Mouse (Mus musculus) myocyte (in vitro differentiated cells): Measurements from ENCODE around the gene Rasal1. TPM values are rescaled to one million over a fixed set of nuclear protein-coding genes. Genes with fewer than 3 reads are reported as not detected.

Source experiments
- H3K27me3 ChIP-seq: one replicate; pipeline ENCODE4 v1.6.1; 2011; ENCODE audit not compliant: control insufficient read depth, insufficient read depth, insufficient read length
- H3K36me3 ChIP-seq: one replicate; pipeline ENCODE4 v1.6.1; 2011; ENCODE audit not compliant: control insufficient read depth, insufficient read depth
- H3K4me2 ChIP-seq: one replicate; pipeline ENCODE4 v1.6.1; 2011; ENCODE audit warnings: low read depth, control low read depth
- H3K4me3 ChIP-seq: one replicate; pipeline ENCODE4 v1.5.1; 2011; ENCODE audit warnings: mild to moderate bottlenecking, control low read depth, moderate library complexity
- H3K79me2 ChIP-seq: one replicate; pipeline ENCODE4 v1.6.1; 2011; ENCODE audit not compliant: control insufficient read depth, insufficient read depth
- H3ac ChIP-seq: one replicate; pipeline ENCODE4 v1.6.1; 2011; ENCODE audit not compliant: control insufficient read depth, insufficient read length
- CEBPB ChIP-seq: IDR thresholded peaks from 2 replicates; pipeline ENCODE4 v1.6.1; 2011; ENCODE audit warnings: mild to moderate bottlenecking, moderate library complexity; ENCODE audit not compliant: poor library complexity, insufficient read depth, severe bottlenecking
- E2F4 ChIP-seq: IDR thresholded peaks from one replicate; pipeline ENCODE4 v1.6.1; 2011; ENCODE audit warnings: mild to moderate bottlenecking, control low read depth, moderate library complexity; ENCODE audit not compliant: insufficient read depth
- MAX ChIP-seq: IDR thresholded peaks from one replicate; pipeline ENCODE4 v1.6.1; 2011; ENCODE audit warnings: low read depth, mild to moderate bottlenecking, control low read depth
- MYOD1 ChIP-seq, 3 experiments: IDR thresholded peaks; one replicate each; pipeline ENCODE4 v1.6.1; 2011; ENCODE audit warnings: control low read depth in 2 of 3, low read depth in 2 of 3, mild to moderate bottlenecking in 2 of 3, moderate library complexity in 1 of 3; ENCODE audit not compliant: insufficient read length in 2 of 3, control insufficient read depth in 1 of 3
- MYOG ChIP-seq, 3 experiments: IDR thresholded peaks; one replicate each; pipeline ENCODE4 v1.6.1; 2011; ENCODE audit warnings: control low read depth in 2 of 3, low read depth in 2 of 3, mild to moderate bottlenecking in 2 of 3; ENCODE audit not compliant: insufficient read length in 2 of 3, control insufficient read depth in 1 of 3, insufficient read depth in 1 of 3
- POLR2A ChIP-seq: IDR thresholded peaks from one replicate; pipeline ENCODE4 v1.6.1; 2011; ENCODE audit warnings: low read depth, mild to moderate bottlenecking, control low read depth, moderate library complexity; ENCODE audit not compliant: insufficient read length
- POLR2AphosphoS2 ChIP-seq: IDR thresholded peaks from one replicate; pipeline ENCODE4 v1.6.1; 2011; ENCODE audit warnings: low read depth, control low read depth; ENCODE audit not compliant: insufficient read length
- REST ChIP-seq: IDR thresholded peaks from one replicate; pipeline ENCODE4 v1.6.1; 2011; ENCODE audit warnings: mild to moderate bottlenecking, control low read depth, moderate library complexity; ENCODE audit not compliant: insufficient read depth, insufficient read length
- SRF ChIP-seq: IDR thresholded peaks from one replicate; pipeline ENCODE4 v1.6.1; 2011; ENCODE audit warnings: low read depth; ENCODE audit not compliant: control insufficient read depth, insufficient read length
- TCF12 ChIP-seq: IDR thresholded peaks from one replicate; pipeline ENCODE4 v1.6.1; 2011; ENCODE audit warnings: mild to moderate bottlenecking, control low read depth; ENCODE audit not compliant: poor library complexity, insufficient read depth, severe bottlenecking
- TCF3 ChIP-seq: IDR thresholded peaks from one replicate; pipeline ENCODE4 v1.6.1; 2011; ENCODE audit warnings: low read depth, control low read depth; ENCODE audit not compliant: insufficient read length
- USF1 ChIP-seq: IDR thresholded peaks from one replicate; pipeline ENCODE4 v1.6.1; 2011; ENCODE audit warnings: low read depth, mild to moderate bottlenecking, control low read depth, moderate library complexity
- polyA plus RNA-seq: library from polyadenylated mRNA; unstranded; fragments of >200 nt; fragmentation: generic; extraction: Trizol; gene quantifications from one replicate; pipeline ENCODE4 v1.2.1, GENCODE M21; 2012; ENCODE audit warnings: missing spikeins

Rasal1 gene
- polyA plus RNA-seq, 1 experiment, result 0.01 TPM

- no peak overlapping the region for H3ac ChIP-seq
- TF ChIP-seq USF1, result no peak
- no peak for TF ChIP-seq E2F4
- no peak for TF ChIP-seq SRF
- TF ChIP-seq CEBPB, result no peak
- no peak for TF ChIP-seq REST
- TF ChIP-seq TCF3, result no peak
- no peak for TF ChIP-seq POLR2A
- TF ChIP-seq MYOG (IDR thresholded peaks at IDR 0.05; ENCODE audit: control insufficient read depth in 1 of 3, insufficient read depth in 1 of 3, insufficient read length in 2 of 3, low read depth in 2 of 3), result no peak
- no peak for TF ChIP-seq TCF12
- TF ChIP-seq POLR2AphosphoS2, result no peak
- H3K4me2 ChIP-seq, result no peak overlapping the region
- no peaks in the 10 kb centered on the region for H3K79me2 ChIP-seq
- no peaks in the 10 kb centered on the region for H3K36me3 ChIP-seq
- peaks cover 14% of the 10 kb centered on the region for H3K27me3 ChIP-seq
- no peak overlapping the region for H3K4me3 ChIP-seq
Observed at GRCm38 (mm10) chr5:120677516-120677915, 28.9 kb downstream of the Rasal1 start.

- no peak overlapping the region for H3ac ChIP-seq
- H3K27me3 ChIP-seq, result peaks cover 33% of the 10 kb centered on the region
- H3K4me2 ChIP-seq, result no peak overlapping the region
- H3K79me2 ChIP-seq, result no peaks in the 10 kb centered on the region
- no peaks in the 10 kb centered on the region for H3K36me3 ChIP-seq
- no peak overlapping the region for H3K4me3 ChIP-seq
- TF ChIP-seq TCF3 (no peak), MAX (no peak), CEBPB (no peak), POLR2A (no peak), REST (no peak), POLR2AphosphoS2 (no peak), MYOD1 (IDR thresholded peaks at IDR 0.05; ENCODE audit: control insufficient read depth in 1 of 3, insufficient read length in 2 of 3, low read depth in 2 of 3) (no peak), MYOG (IDR thresholded peaks at IDR 0.05; ENCODE audit: control insufficient read depth in 1 of 3, insufficient read depth in 1 of 3, insufficient read length in 2 of 3, low read depth in 2 of 3) (no peak)
Observed at GRCm38 (mm10) chr5:120679676-120680555, 31.3 kb downstream of the Rasal1 start.

GRCm38 (mm10) chr5:120680918-120681317 lies 32.3 kb downstream of the Rasal1 start:
- no peak overlapping the region for H3ac ChIP-seq
- H3K79me2 ChIP-seq, result no peaks in the 10 kb centered on the region
- H3K27me3 ChIP-seq, result peaks cover 41% of the 10 kb centered on the region
- no peak overlapping the region for H3K4me2 ChIP-seq
- TF ChIP-seq E2F4 (no peak), TCF12 (no peak), MYOD1 (IDR thresholded peaks at IDR 0.05; ENCODE audit: control insufficient read depth in 1 of 3, insufficient read length in 2 of 3, low read depth in 2 of 3) (no peak), USF1 (no peak), REST (no peak), SRF (no peak), MAX (no peak), POLR2A (no peak), CEBPB (no peak), MYOG (IDR thresholded peaks at IDR 0.05; ENCODE audit: control insufficient read depth in 1 of 3, insufficient read depth in 1 of 3, insufficient read length in 2 of 3, low read depth in 2 of 3) (no peak), TCF3 (no peak), POLR2AphosphoS2 (no peak)
- H3K36me3 ChIP-seq, result no peaks in the 10 kb centered on the region
- no peak overlapping the region for H3K4me3 ChIP-seq

GRCm38 (mm10) chr5:120682982-120683771 lies 34.6 kb downstream of the Rasal1 start:
- Histone ChIP-seq H3K4me3 (no peak overlapping the region), H3K36me3 (no peaks in the 10 kb centered on the region), H3K27me3 (peaks cover 46% of the 10 kb centered on the region), H3K79me2 (no peaks in the 10 kb centered on the region), H3ac (no peak overlapping the region), H3K4me2 (no peak overlapping the region)
- TF ChIP-seq TCF3, result no peak
- no peak for TF ChIP-seq MYOD1 (IDR thresholded peaks at IDR 0.05; ENCODE audit: control insufficient read depth in 1 of 3, insufficient read length in 2 of 3, low read depth in 2 of 3)
- TF ChIP-seq POLR2AphosphoS2, result no peak
- no peak for TF ChIP-seq CEBPB
- TF ChIP-seq SRF, result no peak
- TF ChIP-seq POLR2A, result no peak
- no peak for TF ChIP-seq E2F4
- TF ChIP-seq MAX, result no peak
- TF ChIP-seq USF1, result no peak
